Mouse (Mus musculus): ENCODE results near the gene Gatb.

The Gatb gene

DNA sequence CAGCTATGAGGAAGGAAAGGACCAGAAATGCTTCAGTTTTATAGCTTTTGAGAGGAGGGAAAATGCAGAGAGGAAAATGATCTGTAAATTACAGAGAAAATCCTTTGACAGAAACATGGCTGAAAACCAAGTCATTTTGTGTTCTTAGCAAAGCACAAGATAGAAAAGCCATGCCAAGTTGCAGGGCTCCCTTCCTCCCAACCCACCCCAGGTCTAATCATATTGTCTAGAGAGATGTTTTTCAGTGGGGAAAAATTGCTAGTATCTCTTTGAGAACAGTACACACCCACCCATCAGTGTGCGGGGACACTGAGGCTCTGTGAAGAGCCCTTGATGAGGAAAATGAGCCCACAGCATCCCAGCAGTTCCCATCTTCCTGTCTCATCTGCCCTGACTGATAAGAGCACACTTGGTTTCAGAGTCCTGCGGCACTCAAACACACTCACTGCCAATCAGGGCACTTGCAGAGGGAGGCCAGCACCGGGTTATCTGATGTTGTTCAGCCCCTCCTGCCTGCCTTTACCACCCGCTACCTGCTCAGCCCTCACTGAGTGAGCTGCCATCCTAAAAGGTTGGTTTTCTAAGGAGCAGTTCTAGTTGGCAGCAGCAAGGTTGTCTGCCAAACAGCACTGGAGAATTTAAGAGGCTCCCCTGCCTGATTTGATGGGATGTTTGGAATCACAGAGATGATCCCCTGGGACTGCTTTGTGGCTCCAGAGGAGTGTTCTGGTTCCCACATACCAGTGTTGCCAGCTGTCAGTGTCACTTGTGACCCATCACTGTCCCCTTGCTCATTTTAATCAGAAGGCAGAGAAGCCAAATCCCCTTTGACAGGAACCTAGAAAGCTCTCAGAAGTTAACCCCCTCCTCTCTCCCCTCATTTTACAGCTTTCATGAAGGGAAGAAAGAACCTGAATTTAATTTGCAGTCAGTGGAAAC lies 79.1 kb downstream of the Gatb start:
- no peak for DNase-seq (ENCODE audit: low read depth in 2 of 2, low spot score in 2 of 2)

GRCm38 (mm10) chr3:85655538-85655937 lies 81.6 kb downstream of the Gatb start:
- no peak for DNase-seq (ENCODE audit: low read depth in 2 of 2, low spot score in 2 of 2)

DNA sequence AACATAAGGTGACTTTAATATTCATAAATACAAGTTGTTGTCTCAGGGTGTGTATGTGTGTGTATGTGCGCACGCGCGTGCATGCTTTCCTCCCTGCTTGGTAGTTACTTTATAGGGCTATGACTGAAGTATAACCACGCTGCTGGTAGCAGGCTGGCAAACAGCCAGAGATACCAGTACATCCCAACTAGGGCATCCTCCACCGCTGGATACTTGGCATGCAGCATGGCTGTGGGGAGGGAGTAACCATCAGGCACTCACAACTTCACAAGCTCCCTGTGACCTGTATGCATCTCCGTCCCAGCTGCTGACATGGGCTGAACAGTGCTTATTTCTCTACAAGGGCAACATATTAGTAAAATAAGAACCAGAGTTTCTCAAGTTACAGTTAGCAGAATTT lies 85.8 kb downstream of the Gatb start:
- no peak for DNase-seq (ENCODE audit: low read depth in 2 of 2, low spot score in 2 of 2)

GRCm38 (mm10) chr3:85661926-85662813 lies 88.3 kb downstream of the Gatb start:
- no peak for DNase-seq (ENCODE audit: low read depth in 2 of 2, low spot score in 2 of 2)

DNA sequence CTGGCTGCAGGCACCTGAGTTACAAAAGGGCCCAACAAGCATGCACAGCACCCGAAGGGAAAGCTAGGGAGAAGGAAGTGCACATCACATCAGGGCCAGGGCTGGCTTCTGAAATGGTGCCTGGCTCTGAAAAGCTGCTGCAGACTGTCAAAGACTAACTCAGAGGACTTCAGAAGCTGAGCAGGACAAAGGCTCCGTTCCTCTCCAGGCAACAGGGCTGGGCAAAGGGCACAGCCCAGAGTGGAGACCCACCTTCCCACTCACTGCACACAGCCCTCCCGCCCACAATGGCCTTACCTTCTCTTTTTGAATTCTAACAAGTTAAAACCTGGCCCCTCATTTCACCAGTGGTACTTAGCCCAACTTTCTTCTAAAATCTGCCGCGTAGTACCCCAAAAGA lies 89.9 kb downstream of the Gatb start:
- DNase-seq (ENCODE audit: low read depth in 2 of 2, low spot score in 2 of 2) = no peak

- no peak for DNase-seq (ENCODE audit: low read depth in 2 of 2, low spot score in 2 of 2)
These were observed 90.8 kb downstream of the Gatb start for GRCm38 (mm10) chr3:85664591-85665171.

- no peak for DNase-seq (ENCODE audit: low read depth in 2 of 2, low spot score in 2 of 2)
These were observed 92.2 kb downstream of the Gatb start for GRCm38 (mm10) chr3:85666166-85666565.

DNA sequence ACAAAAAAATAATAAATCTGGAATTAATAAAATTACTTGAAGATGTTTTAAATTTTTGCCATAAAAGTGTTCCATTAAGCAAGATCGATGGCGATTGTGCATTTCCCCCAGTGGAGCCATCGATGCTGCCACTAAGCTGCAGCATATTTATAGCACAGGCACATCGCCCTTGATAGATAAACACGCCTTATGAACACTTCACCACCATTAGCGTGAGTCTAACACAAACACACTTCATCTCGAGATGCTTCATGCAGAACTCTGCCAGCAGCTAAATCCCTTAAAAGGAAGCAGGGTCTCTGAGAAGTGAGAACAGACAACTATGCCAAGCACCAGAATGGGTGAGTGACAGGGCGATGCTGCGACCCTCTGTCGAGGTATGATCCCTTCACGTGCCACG lies 92.8 kb downstream of the Gatb start:
- no peak for DNase-seq (ENCODE audit: low read depth in 2 of 2, low spot score in 2 of 2)

GRCm38 (mm10) chr3:85667683-85668082 lies 93.8 kb downstream of the Gatb start:
- DNase-seq (ENCODE audit: low read depth in 2 of 2, low spot score in 2 of 2) = no peak

- no peak for DNase-seq (ENCODE audit: low read depth in 2 of 2, low spot score in 2 of 2)
These were observed 95.9 kb downstream of the Gatb start for GRCm38 (mm10) chr3:85669844-85670243.

- no peak for DNase-seq (ENCODE audit: low read depth in 2 of 2, low spot score in 2 of 2)
These were observed 103.2 kb downstream of the Gatb start for GRCm38 (mm10) chr3:85677133-85677532.

DNA sequence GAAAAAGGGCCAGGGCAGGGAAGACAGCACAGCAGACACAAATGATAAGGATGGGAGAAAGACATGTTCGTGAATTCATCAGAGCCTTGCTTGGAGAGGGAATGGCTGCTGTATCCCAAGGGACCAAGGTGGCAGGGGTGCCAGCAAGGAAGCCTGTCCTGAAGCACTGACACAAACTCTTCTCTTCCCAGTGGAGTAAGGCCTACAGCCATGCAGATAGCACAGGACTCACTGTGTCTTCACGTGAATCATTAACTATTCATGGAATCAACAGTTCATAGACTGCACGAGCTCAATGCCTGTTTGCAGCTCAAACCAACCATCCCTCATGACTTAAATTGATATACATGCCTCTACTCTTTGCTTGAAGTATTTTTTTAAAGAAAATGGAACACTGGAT lies 104.0 kb downstream of the Gatb start:
- DNase-seq (ENCODE audit: low read depth in 2 of 2, low spot score in 2 of 2) = no peak

- no peak for DNase-seq (ENCODE audit: low read depth in 2 of 2, low spot score in 2 of 2)
These were observed 105.5 kb downstream of the Gatb start for GRCm38 (mm10) chr3:85679312-85679933.

- no peak for DNase-seq (ENCODE audit: low read depth in 2 of 2, low spot score in 2 of 2)
These were observed 106.0 kb downstream of the Gatb start for GRCm38 (mm10) chr3:85679960-85680359.

DNA sequence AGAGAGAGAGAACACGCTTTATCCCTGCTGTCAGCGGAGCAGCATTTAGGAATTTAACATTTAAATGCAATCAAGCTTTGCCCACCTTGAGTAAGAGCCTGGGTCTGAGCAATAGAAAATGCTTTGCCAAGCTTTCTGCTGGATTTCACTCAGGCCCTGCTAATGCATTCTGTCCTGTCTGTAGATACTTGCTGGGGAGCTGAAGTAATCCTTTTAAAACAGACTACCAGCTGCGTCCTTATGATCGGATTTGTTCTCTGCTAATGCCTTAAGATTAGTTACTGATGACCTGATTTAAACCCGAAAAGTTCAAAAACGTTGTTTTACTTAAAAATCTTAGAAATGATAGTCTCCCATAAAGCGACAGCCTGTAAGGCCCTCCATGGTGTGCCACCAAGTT lies 107.2 kb downstream of the Gatb start:
- no peak for DNase-seq (ENCODE audit: low read depth in 2 of 2, low spot score in 2 of 2)

DNA sequence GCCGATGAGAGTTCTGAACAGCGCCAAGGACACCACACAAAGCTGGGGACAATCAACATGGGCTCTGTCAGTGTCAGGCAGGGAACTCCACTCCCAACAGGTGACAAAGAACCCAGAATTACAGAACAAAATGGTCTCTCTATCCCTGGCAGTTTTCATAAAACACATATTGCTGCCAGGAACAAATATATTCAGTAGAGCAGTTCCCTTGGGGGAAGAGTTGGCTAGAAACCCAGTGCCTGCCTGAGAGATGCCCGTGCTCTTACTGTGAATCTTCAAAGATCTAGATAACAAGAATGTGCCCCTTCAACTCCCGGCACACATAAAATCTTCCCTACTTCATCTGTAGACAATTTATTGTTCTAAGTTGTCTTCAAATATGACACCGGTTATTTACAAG lies 109.7 kb downstream of the Gatb start:
- no peak for DNase-seq (ENCODE audit: low read depth in 2 of 2, low spot score in 2 of 2)

DNA sequence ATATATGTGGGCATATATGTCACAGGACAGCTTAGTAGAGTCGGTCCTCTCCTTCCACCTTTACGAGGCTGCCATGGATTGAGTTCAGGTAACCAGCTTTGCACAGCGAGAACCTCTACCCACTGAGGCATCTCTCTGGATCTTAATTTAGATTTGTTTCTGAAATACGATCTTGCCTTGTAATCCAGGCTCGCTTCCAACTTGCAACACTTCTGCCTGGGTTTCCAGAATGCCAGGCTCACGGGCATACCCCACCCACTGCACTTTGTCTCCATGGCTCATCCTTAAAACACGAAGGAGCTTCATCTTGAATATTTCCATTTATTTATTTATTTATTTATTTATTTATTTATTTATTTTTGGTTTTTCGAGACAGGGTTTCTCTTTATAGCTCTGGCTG lies 111.4 kb downstream of the Gatb start:
- no peak for DNase-seq (ENCODE audit: low read depth in 2 of 2, low spot score in 2 of 2)

DNA sequence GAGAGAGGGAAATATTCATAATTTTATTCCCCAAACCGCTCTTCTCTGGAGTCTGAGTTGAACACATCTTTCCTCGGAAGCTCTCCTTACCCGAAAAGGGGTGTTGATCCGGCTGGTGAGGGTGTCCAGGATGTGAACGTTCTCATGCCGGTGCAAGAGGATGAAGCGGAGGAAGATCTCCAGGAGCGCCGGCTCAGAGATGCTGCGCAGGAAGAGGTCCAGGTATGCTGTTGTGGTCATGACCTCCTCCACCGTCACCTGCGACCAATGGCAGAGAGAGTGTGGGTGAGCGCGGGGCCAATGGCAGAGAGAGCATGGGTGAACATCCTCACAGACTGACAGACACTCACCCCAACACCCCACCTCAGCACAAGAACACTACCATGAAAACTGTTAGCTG lies 114.4 kb downstream of the Gatb start:
- no peak for DNase-seq (ENCODE audit: low read depth in 2 of 2, low spot score in 2 of 2)

DNA sequence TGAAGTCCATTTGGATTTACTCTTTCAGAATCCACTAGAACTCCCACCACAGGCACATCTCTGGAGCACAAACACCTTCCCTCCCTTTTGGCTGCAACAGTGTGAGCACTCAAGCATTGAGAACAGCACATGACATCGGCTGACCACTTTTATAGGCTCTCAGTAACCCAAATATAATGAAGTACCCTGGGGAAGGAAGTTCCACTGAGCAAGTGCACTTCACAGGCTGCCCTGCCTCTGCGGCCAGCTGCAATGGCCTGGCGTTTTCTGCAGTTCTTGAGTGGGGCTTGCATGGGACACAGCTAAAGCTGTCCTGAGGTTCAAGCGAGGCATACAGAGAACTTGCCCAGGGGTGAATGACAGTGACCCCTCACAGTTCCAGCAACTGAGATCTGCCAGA lies 117.2 kb downstream of the Gatb start:
- no peak for DNase-seq (ENCODE audit: low read depth in 2 of 2, low spot score in 2 of 2)

DNA sequence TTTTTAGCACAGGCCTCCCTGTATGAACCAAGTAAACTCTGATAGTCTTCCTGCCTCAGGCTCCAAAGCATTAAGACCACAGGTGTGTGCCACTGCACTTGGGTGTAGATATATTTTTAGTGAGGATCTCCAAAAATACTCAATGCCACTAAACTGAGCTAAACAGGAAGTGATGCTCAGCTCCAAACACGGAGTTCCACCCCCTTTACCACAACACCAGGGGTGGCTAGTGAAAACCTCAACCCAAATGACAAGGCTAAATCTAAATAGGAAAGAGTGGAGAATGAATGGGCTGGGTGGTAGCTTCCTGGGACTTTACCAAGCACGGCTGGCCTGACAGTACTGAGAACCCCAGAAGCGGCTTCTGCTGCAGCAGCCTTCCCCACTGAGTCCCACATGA lies 119.1 kb downstream of the Gatb start:
- no peak for DNase-seq (ENCODE audit: low read depth in 2 of 2, low spot score in 2 of 2)

DNA sequence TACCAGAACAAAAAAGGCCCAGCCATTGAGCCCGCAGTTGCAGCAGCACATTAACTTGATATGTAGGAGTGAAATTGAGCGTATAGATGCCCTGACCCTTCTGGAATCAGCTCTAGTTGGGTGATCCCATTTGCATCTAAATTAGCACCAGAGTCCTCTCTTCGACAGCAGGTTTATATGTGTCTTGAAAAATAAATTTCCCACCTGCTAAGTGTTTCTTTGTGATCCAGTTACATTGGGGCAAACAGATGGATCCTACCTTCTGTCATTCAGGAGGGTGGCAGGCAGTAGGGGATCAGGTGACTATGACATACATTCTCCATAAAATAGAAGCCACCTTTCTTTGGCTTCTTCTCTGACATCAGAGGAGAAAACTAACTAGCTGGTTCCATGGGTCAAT lies 121.1 kb downstream of the Gatb start:
- no peak for DNase-seq (ENCODE audit: low read depth in 2 of 2, low spot score in 2 of 2)
